Mouse (Mus musculus) G1E (cell line): ENCODE measurements at regions not wholly inside any gene's neighbourhood (a gene's known extent, or its start where the extent isn't known, plus 50 kb on each side); places are given as distances from the start of the nearest gene placed in this dataset.

ENCODE experiments used
- CTCF ChIP-seq: IDR thresholded peaks from 2 replicates; pipeline ENCODE4 v1.5.1; 2012; ENCODE audit warnings: low read depth, low read length, inconsistent platforms, mixed read lengths
- GATA1 ChIP-seq: IDR thresholded peaks from 2 replicates; pipeline ENCODE4 v1.6.1; 2012; ENCODE audit warnings: borderline replicate concordance, low read length, inconsistent platforms, mixed read lengths

DNA sequence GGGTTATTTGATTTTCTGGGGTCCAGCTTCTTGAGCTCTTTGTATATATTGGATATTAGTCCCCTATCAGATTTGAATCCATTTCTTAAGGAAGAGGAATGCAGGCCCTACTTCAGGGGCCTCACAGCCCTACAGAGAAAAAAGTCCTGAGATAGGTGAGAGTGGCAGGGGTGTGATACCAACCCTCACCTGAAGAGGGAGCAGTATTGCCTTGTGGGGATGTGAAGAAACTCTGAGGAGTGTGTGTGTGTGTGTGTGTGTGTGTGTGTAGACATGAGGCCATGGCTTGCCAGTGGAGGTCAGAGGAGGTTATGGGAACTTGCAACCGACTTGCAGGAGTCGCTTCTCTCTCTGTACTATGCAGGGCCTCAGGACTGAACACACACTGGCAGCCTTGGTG, 141.2 kb downstream of the Tex29 start:
- peak; percentile 71; the same call in 1 of the 2 replicates for TF ChIP-seq CTCF
- TF ChIP-seq GATA1 = no peak
